Mouse (Mus musculus): ENCODE measurements around the gene Olfr894. TPM values are rescaled to one million over a fixed set of nuclear protein-coding genes. Genes with fewer than 3 reads are reported as not detected.
"Not testable (repeated sequence)": the region's sequence is repeated elsewhere in the genome, so short reads cannot be mapped to it uniquely, and the experiment has no call there.

The Olfr894 gene
- polyA plus RNA-seq (2012; rRNA removed) = not detected in 2 replicates

- no peak for DNase-seq (ENCODE audit: low spot score)
Observed at GRCm38 (mm10) chr9:38217755-38218154, at the start of gene Olfr894. Gene Olfr894 (plus strand): TSS chr9:38218055.

- DNase-seq (ENCODE audit: low spot score) = not testable (repeated sequence)
Observed at GRCm38 (mm10) chr9:38168341-38168740, 49.5 kb upstream of the Olfr894 start.

DNA sequence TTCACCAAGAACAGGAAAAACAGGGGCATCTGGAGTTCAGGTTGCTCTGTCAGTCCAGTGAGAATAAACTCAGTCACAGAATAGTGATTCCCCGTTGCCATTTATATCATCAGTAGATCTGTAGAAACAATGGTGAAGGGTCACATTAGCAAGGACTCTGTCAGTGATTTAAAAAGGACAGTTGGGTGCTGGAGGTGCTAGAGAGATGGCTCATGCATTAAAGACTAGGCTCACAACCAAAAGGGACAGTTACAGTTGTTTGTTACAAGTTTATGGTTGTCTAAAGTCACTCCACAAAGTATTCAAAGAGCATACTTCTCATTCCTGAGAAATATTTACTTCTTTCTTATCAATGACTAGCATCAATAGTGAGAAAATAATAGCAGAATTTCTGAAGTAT is 37.1 kb upstream of the Olfr894 start, which contains the start of gene Olfr891:
Olfr891 (minus strand) TSS at position 101 of the 400 bp plus-strand sequence.
- DNase-seq (ENCODE audit: low spot score) = no peak

GRCm38 (mm10) chr9:38208065-38208464 is 9.8 kb upstream of the Olfr894 start, which contains the start of gene Olfr893:
Gene Olfr893 (plus strand): TSS chr9:38208365.
- no peak for DNase-seq (ENCODE audit: low spot score)

GRCm38 (mm10) chr9:38252474-38252873 is 34.6 kb downstream of the Olfr894 start, which contains the start of gene Olfr143:
Gene Olfr143 (plus strand): TSS chr9:38252774.
- no peak for DNase-seq (ENCODE audit: low spot score)

- DNase-seq (ENCODE audit: low spot score) = no peak
Observed at GRCm38 (mm10) chr9:38267551-38267950, 49.7 kb downstream of the Olfr894 start, which contains the start of gene Olfr895. Gene Olfr895 (plus strand): TSS chr9:38267851.

Other genes with a start within 250 kb of the Olfr894 start
- gene Olfr881, start 226.2 kb upstream of the Olfr894 start, polyA plus RNA-seq (2012; rRNA removed) = not detected in 2 replicates
- gene Olfr883, start 192.2 kb upstream of the Olfr894 start, polyA plus RNA-seq (2012; rRNA removed) = not detected in 2 replicates
- gene Olfr884, start 171.5 kb upstream of the Olfr894 start, polyA plus RNA-seq (2012; rRNA removed) = not detected in 2 replicates
- not detected in 2 replicates for gene Olfr885, start 156.7 kb upstream of the Olfr894 start, polyA plus RNA-seq (2012; rRNA removed)
- not detected in 2 replicates for gene Olfr887, start 134.0 kb upstream of the Olfr894 start, polyA plus RNA-seq (2012; rRNA removed)
- not detected in 2 replicates for gene Olfr888, start 109.9 kb upstream of the Olfr894 start, polyA plus RNA-seq (2012; rRNA removed)
- not detected in 2 replicates for gene Olfr889, start 102.9 kb upstream of the Olfr894 start, polyA plus RNA-seq (2012; rRNA removed)
- gene Olfr890, start 75.5 kb upstream of the Olfr894 start, polyA plus RNA-seq (2012; rRNA removed) = not detected in 2 replicates
- not detected in 2 replicates for gene Olfr891, start 37.2 kb upstream of the Olfr894 start, polyA plus RNA-seq (2012; rRNA removed)
- 0.18 and 0.36 TPM in 2 replicates for gene Olfr893, start 9.7 kb upstream of the Olfr894 start, polyA plus RNA-seq (2012; rRNA removed)
- gene Olfr143, start 34.7 kb downstream of the Olfr894 start, polyA plus RNA-seq (2012; rRNA removed) = 0.12 and 0.19 TPM in 2 replicates
- gene Olfr895, start 49.8 kb downstream of the Olfr894 start, polyA plus RNA-seq (2012; rRNA removed) = 0.27 and 0.48 TPM in 2 replicates
- gene Olfr896-ps1, start 73.1 kb downstream of the Olfr894 start, polyA plus RNA-seq (2012; rRNA removed) = not detected in 2 replicates
- not detected in 2 replicates for gene Olfr25, start 111.0 kb downstream of the Olfr894 start, polyA plus RNA-seq (2012; rRNA removed)
- not detected in 2 replicates for gene Olfr898, start 130.4 kb downstream of the Olfr894 start, polyA plus RNA-seq (2012; rRNA removed)
- not detected in 2 replicates for gene Olfr250, start 148.8 kb downstream of the Olfr894 start, polyA plus RNA-seq (2012; rRNA removed)
- gene Olfr251, start 159.0 kb downstream of the Olfr894 start, polyA plus RNA-seq (2012; rRNA removed) = not detected in 2 replicates
- gene Olfr147, start 183.6 kb downstream of the Olfr894 start, polyA plus RNA-seq (2012; rRNA removed) = not detected in 2 replicates
- gene Olfr901, start 211.4 kb downstream of the Olfr894 start, polyA plus RNA-seq (2012; rRNA removed) = not detected in 2 replicates
- not detected in 2 replicates for gene Olfr902, start 229.6 kb downstream of the Olfr894 start, polyA plus RNA-seq (2012; rRNA removed)
- gene Olfr904, start 245.1 kb downstream of the Olfr894 start, polyA plus RNA-seq (2012; rRNA removed) = not detected in 2 replicates

Measured in urinary bladder, adult 2 months (tissue).